Mouse (Mus musculus) midbrain, postnatal 0 days (tissue): ENCODE data around the gene Mgll. TPM values are rescaled to one million over a fixed set of nuclear protein-coding genes. Genes with fewer than 3 reads are reported as not detected.

Experiments
- ATAC-seq: fragments of 200-750 bp; cut with Nextera tagmentation; 2 replicates; pipeline ENCODE4 v1.8.0; 2017; ENCODE audit warnings: moderate number of reproducible peaks, mild to moderate bottlenecking, moderate TSS enrichment, moderate library complexity; ENCODE audit not compliant: low FRiP score
- DNase-seq: peaks from one replicate; pipeline ENCODE4 v3.0.0-alpha.2; 2015; ENCODE audit warnings: low spot score
- H3K27ac ChIP-seq: fragments of 300-500 bp; sonication (generic); 2 replicates; pipeline ENCODE4 v1.5.1; 2014; ENCODE audit warnings: low read depth, mild to moderate bottlenecking, low read length, mixed read lengths
- H3K27me3 ChIP-seq: fragments of 300-500 bp; sonication (generic); 2 replicates; pipeline ENCODE4 v1.6.1; 2014; ENCODE audit warnings: low read length, control low read depth, mixed read lengths; ENCODE audit not compliant: insufficient read depth
- H3K36me3 ChIP-seq: fragments of 300-500 bp; sonication (generic); 2 replicates; pipeline ENCODE4 v1.6.1; 2014; ENCODE audit warnings: low read length, control low read depth, mixed read lengths; ENCODE audit not compliant: insufficient read depth
- H3K4me1 ChIP-seq: fragments of 300-500 bp; sonication (generic); 2 replicates; pipeline ENCODE4 v1.6.1; 2014; ENCODE audit warnings: mild to moderate bottlenecking, control low read depth, antibody characterized with exemption, low read length, mixed read lengths; ENCODE audit not compliant: insufficient read depth
- H3K4me2 ChIP-seq: fragments of 300-500 bp; sonication (generic); 2 replicates; pipeline ENCODE4 v1.6.1; 2014; ENCODE audit warnings: low read depth, mild to moderate bottlenecking, low read length, mixed read lengths; ENCODE audit not compliant: poor library complexity, severe bottlenecking
- H3K4me3 ChIP-seq: fragments of 300-500 bp; sonication (generic); 2 replicates; pipeline ENCODE4 v1.5.1; 2014; ENCODE audit warnings: low read depth, mild to moderate bottlenecking, low read length, moderate library complexity
- H3K9ac ChIP-seq: fragments of 300-500 bp; sonication (generic); replicated peaks from 2 replicates; pipeline ENCODE4 v1.6.1; 2014; ENCODE audit warnings: mild to moderate bottlenecking, low read length, moderate library complexity, mixed read lengths; ENCODE audit not compliant: poor library complexity, severe bottlenecking
- H3K9me3 ChIP-seq: fragments of 300-500 bp; sonication (generic); 2 replicates; pipeline ENCODE4 v1.6.1; 2016; ENCODE audit warnings: low read length, control low read depth
- CTCF ChIP-seq: IDR thresholded peaks from 2 replicates; pipeline ENCODE4 v1.5.1; 2016; ENCODE audit warnings: antibody characterized with exemption, mild to moderate bottlenecking
- WGBS: fragments of 180-500 bp; shearing (Covaris S2); extraction: QIAGEN DNeasy Blood & Tissue Kit; methylation state at CpG from one replicate; pipeline ENCODE4 v1.1.7; 2014; 5-methylcytosine and 5-hydroxymethylcytosine counted together
- polyA plus RNA-seq: library from polyadenylated mRNA; unstranded; fragments of >200 nt; fragmentation: Nextera tagmentation; extraction: Ambion mirVana; gene quantifications from 2 replicates; pipeline ENCODE4 v1.2.1, GENCODE M21; 2015
- total RNA-seq: library from RNA; depleted of rRNA; stranded (reverse); fragments of >200 nt; gene quantifications from 2 replicates; pipeline ENCODE4 v1.2.3, GENCODE M21; 2014

The Mgll gene
- total and polyA plus RNA-seq, 2 experiments from 2014 or later = 50.6 to 62.3 TPM

DNA sequence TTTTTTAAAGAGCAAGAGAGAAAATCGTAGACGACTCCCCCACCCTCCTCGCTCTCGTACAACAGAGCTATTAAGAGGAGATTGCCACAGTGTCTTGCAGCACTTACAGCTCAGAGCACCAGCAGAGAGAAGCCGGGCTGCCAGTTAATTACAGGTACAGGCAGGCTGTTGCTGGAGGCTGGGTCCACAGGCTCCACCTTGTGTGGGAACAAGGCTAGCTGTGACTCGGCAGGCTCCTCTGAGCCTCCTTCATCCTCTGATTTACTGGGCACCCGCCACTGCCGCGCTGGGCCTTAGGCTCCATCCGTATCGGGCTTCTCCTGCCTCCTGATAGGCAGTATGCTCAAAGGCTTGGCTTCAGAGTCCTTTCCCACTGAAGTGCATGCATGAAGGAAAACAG is 64.0 kb downstream of the Mgll start:
- no peaks in the 10 kb centered on the region for H3K36me3 ChIP-seq
- H3K9ac ChIP-seq = no peak overlapping the region
- H3K4me3 ChIP-seq = no peak overlapping the region
- no peaks in the 10 kb centered on the region for H3K9me3 ChIP-seq
- H3K27ac ChIP-seq = peak overlapping the region; percentile 39
- ATAC-seq (peak; percentile 21; the same call in 1 of the 2 replicates), DNase-seq (peak; percentile 57)
- TF ChIP-seq CTCF = peak; percentile 12; the same call in 1 of the 2 replicates
- no peak overlapping the region for H3K4me2 ChIP-seq
- no peaks in the 10 kb centered on the region for H3K27me3 ChIP-seq
- H3K4me1 ChIP-seq = peaks cover 14% of the 10 kb centered on the region
- 51% methylated on average over 11 of the region's 11 CpGs for WGBS

DNA sequence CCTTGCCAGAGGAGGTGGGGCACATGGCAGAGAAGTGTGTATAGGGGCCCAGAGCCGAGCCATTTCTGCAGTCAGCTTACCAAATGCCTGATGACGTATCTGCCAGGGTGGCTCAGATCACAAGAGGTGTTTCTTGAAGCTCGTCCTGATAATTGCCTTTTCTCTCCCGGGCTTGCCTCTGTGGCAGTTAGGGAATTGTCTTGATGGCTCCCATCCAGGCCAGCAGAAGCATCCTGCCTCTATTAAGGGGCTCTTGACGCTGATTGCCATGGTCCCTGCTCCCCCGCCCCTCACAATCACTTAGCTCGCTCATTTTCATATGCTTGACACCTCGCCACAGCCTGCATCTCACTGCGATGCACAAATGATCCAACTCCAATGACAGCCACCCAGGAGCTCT is 67.1 kb downstream of the Mgll start:
- no peaks in the 10 kb centered on the region for H3K36me3 ChIP-seq
- 40% methylated on average over 9 of the region's 9 CpGs for WGBS
- H3K9me3 ChIP-seq = no peaks in the 10 kb centered on the region
- H3K27me3 ChIP-seq = no peaks in the 10 kb centered on the region
- H3K4me1 ChIP-seq = peaks cover 17% of the 10 kb centered on the region
- DNase-seq (peak; percentile 35), ATAC-seq (no peak)
- no peak overlapping the region for H3K9ac ChIP-seq
- no peak overlapping the region for H3K27ac ChIP-seq
- no peak overlapping the region for H3K4me3 ChIP-seq
- TF ChIP-seq CTCF = no peak
- H3K4me2 ChIP-seq = no peak overlapping the region

DNA sequence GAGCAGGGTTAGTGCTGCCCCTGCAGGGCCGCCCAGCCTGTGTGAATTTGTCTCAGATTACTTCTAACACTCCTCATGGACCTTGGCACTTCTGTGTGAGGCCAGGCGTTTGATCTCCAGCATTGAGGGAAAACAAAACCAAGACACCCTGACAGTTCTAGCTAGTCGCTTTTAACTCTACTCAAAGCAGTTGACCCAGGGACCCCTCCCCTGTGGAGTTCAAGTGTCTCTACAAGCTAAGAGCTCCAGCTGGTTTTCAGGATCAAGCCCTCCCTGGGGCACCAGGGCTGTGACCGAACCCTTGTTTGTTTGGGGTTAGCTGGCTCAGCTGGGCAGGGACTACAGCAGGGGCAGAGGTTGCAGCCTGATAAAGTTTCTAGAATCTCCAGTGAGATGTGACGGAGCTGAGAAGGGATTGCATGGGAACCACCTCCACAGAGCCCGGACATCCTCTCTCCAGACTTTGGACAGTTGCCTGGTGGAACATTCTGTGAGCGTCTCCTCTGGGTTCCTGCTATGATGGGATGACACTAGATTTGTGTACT is 68.0 kb downstream of the Mgll start:
- Histone ChIP-seq H3K4me2 (no peak overlapping the region), H3K4me3 (no peak overlapping the region), H3K4me1 (peaks cover 17% of the 10 kb centered on the region), H3K36me3 (no peaks in the 10 kb centered on the region), H3K9me3 (no peaks in the 10 kb centered on the region), H3K9ac (no peak overlapping the region), H3K27ac (no peak overlapping the region), H3K27me3 (no peaks in the 10 kb centered on the region)
- no peak for TF ChIP-seq CTCF
- 47% methylated on average over 7 of the region's 7 CpGs for WGBS
- DNase-seq (no peak), ATAC-seq (no peak)

DNA sequence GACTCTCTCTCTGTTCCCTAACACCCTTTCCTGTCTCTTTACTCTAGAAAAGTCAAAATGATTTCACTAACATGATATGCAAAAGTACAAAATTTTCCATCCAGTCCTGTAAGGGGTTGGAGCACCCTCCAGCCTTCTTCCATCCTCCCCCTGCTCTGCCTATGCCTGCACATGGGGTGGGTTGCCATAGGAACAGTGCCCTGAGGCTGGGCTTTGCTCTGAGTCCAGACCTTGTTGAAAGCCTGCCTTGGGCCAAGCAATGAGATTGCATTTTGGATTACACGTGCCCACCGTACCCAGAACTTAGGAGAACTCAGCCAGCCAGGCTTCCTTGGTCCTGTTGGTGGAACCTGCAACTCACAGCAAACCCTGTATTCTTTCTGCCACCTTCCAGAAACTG is 69.0 kb downstream of the Mgll start:
- H3K4me2 ChIP-seq = no peak overlapping the region
- no peaks in the 10 kb centered on the region for H3K9me3 ChIP-seq
- H3K4me3 ChIP-seq = no peak overlapping the region
- no peaks in the 10 kb centered on the region for H3K27me3 ChIP-seq
- no peaks in the 10 kb centered on the region for H3K36me3 ChIP-seq
- H3K9ac ChIP-seq = no peak overlapping the region
- ATAC-seq = peak; percentile 69
- H3K4me1 ChIP-seq = peaks cover 11% of the 10 kb centered on the region
- H3K27ac ChIP-seq = no peak overlapping the region
- peak; percentile 79 for DNase-seq
- no peak for TF ChIP-seq CTCF
- WGBS = 13% methylated on average over 2 of the region's 2 CpGs

DNA sequence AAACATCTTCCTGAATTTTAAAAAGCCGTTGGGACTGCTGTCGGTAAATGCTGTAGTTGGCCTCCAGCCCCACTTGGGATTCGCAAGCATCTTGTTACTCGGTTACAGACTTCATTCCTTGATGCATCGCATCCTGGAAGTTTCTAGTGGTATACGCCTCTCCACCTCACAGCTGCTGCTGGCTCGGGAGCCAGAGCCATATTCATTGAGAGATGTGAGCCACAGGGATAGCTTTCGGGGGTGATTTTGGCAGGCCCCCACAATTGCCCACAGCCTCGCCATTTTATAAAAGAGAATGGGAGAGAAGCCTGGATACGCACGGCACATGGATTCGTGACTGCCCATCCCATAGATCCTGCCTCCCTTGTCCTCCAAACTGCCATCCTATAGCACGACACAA is 69.7 kb downstream of the Mgll start:
- no peaks in the 10 kb centered on the region for H3K27me3 ChIP-seq
- DNase-seq (no peak), ATAC-seq (no peak)
- peaks cover 11% of the 10 kb centered on the region for H3K4me1 ChIP-seq
- H3K9ac ChIP-seq = no peak overlapping the region
- TF ChIP-seq CTCF = no peak
- H3K36me3 ChIP-seq = no peaks in the 10 kb centered on the region
- H3K4me2 ChIP-seq = no peak overlapping the region
- H3K27ac ChIP-seq = no peak overlapping the region
- WGBS = 65% methylated on average over 13 of the region's 13 CpGs
- no peak overlapping the region for H3K4me3 ChIP-seq
- H3K9me3 ChIP-seq = no peaks in the 10 kb centered on the region

DNA sequence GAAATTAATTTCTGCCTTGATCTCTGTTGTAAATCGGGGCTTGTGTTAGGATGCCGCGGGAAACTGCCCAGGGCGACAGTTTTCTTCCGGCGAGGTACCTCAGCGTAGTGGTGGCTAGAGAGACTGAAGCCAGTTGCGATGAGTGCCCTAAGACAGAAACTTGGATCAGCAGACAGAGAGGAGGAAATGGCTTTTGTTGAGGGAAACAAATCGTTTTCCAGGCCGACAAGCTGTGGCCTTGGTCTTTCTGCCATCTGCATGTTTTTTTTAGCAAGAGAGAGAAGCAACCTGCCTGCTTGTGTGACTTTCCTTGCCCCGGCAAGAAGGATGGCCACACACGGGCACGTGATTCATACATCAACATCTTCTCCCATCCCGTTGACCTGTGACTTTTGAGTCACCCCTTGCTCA is 70.4 kb downstream of the Mgll start:
- no peak for TF ChIP-seq CTCF
- no peak overlapping the region for H3K4me2 ChIP-seq
- no peak overlapping the region for H3K9ac ChIP-seq
- H3K36me3 ChIP-seq = no peaks in the 10 kb centered on the region
- ATAC-seq (no peak), DNase-seq (no peak)
- H3K9me3 ChIP-seq = no peaks in the 10 kb centered on the region
- 68% methylated on average over 14 of the region's 14 CpGs for WGBS
- no peaks in the 10 kb centered on the region for H3K27me3 ChIP-seq
- H3K4me1 ChIP-seq = peaks cover 11% of the 10 kb centered on the region
- H3K27ac ChIP-seq = no peak overlapping the region
- H3K4me3 ChIP-seq = no peak overlapping the region
